Mouse (Mus musculus): ENCODE results near the gene R3hdm2.

GRCm38 (mm10) chr10:127414141-127414540 is 34.0 kb downstream of the R3hdm2 start:
- no peak for TF ChIP-seq UBTF (IDR thresholded peaks at IDR 0.05; ENCODE audit: borderline replicate concordance, insufficient read depth, low read depth, low read length)
- no peak for TF ChIP-seq TAL1 (IDR thresholded peaks at IDR 0.05; ENCODE audit: low read length)
- no peak for TF ChIP-seq USF1 (IDR thresholded peaks at IDR 0.05; ENCODE audit: low read depth, low read length)
- no peak for TF ChIP-seq MAX (IDR thresholded peaks at IDR 0.05; ENCODE audit: low read length)

Measured in MEL (cell line).